Mouse (Mus musculus): ENCODE data around the gene Bglap. TPM values are rescaled to one million over a fixed set of nuclear protein-coding genes. Genes with fewer than 3 reads are reported as not detected.
"Not testable (repeated sequence)": the region's sequence is repeated elsewhere in the genome, so short reads cannot be mapped to it uniquely, and the experiment has no call there.

Bglap gene
- 1.6 TPM for polyA plus RNA-seq (2012; fragmentation: generic; extraction: Trizol)
- long read RNA-seq, experiment 1: 0 reads
- long read RNA-seq, experiment 2: 0 reads

GRCm38 (mm10) chr3:88384364-88384763, at the start of gene Bglap:
Bglap (minus strand) TSS chr3:88384464.
- TF ChIP-seq CTCF (IDR thresholded peaks at IDR 0.05; ENCODE audit: control insufficient read depth, insufficient read depth, insufficient read length): no peak
- TF ChIP-seq MAX (IDR thresholded peaks at IDR 0.05): no peak
- no peak for TF ChIP-seq USF1 (IDR thresholded peaks at IDR 0.05; ENCODE audit: low read depth)
- no peak for TF ChIP-seq FOSL1 (IDR thresholded peaks at IDR 0.05; ENCODE audit: insufficient read depth, low read length, poor library complexity, severe bottlenecking)
- TF ChIP-seq CEBPB (IDR thresholded peaks at IDR 0.05; ENCODE audit: low read depth): no peak
- TF ChIP-seq MYOG (IDR thresholded peaks at IDR 0.05; ENCODE audit: control insufficient read depth, extremely low read depth, insufficient read length): no peak
- no peak for TF ChIP-seq MYOD1 (IDR thresholded peaks at IDR 0.05; ENCODE audit: control insufficient read depth, insufficient read length, low read depth)
- no peaks in the 10 kb centered on the region for H3K79me3 ChIP-seq (ENCODE audit: low read depth)
- no peak within 1 kb of the TSS for H3ac ChIP-seq (ENCODE audit: control insufficient read depth, insufficient read length, low read depth)
- no peaks in the 10 kb centered on the region for H3K27me3 ChIP-seq (ENCODE audit: control insufficient read depth, insufficient read depth, insufficient read length)
- no peaks in the 10 kb centered on the region for H3K36me3 ChIP-seq (ENCODE audit: control insufficient read depth, insufficient read depth)
- no peak within 1 kb of the TSS for H3K4me3 ChIP-seq (ENCODE audit: insufficient read depth, poor library complexity, severe bottlenecking)
- H3K79me2 ChIP-seq (ENCODE audit: control insufficient read depth, insufficient read depth): no peaks in the 10 kb centered on the region

- Histone ChIP-seq H3K79me3 (ENCODE audit: low read depth) (peaks cover 12% of the 10 kb centered on the region), H3K79me2 (ENCODE audit: control insufficient read depth, insufficient read depth) (peaks cover 13% of the 10 kb centered on the region)
- not testable (repeated sequence) for H3K4me3 ChIP-seq (ENCODE audit: insufficient read depth, poor library complexity, severe bottlenecking); H3ac ChIP-seq (ENCODE audit: control insufficient read depth, insufficient read length, low read depth); H3K27me3 ChIP-seq (ENCODE audit: control insufficient read depth, insufficient read depth, insufficient read length); H3K36me3 ChIP-seq (ENCODE audit: control insufficient read depth, insufficient read depth)
Observed at GRCm38 (mm10) chr3:88428639-88429038, 44.4 kb upstream of the Bglap start.

GRCm38 (mm10) chr3:88427342-88427905, 43.2 kb upstream of the Bglap start:
- H3K79me2 ChIP-seq (ENCODE audit: control insufficient read depth, insufficient read depth): peaks cover 25% of the 10 kb centered on the region
- no peaks in the 10 kb centered on the region for H3K36me3 ChIP-seq (ENCODE audit: control insufficient read depth, insufficient read depth)
- no peak for TF ChIP-seq CEBPB (IDR thresholded peaks at IDR 0.05; ENCODE audit: low read depth)
- TF ChIP-seq USF1 (IDR thresholded peaks at IDR 0.05; ENCODE audit: low read depth): no peak
- no peak for TF ChIP-seq MAX (IDR thresholded peaks at IDR 0.05)
- TF ChIP-seq CTCF (IDR thresholded peaks at IDR 0.05; ENCODE audit: control insufficient read depth, insufficient read depth, insufficient read length): no peak
- TF ChIP-seq MYOG (IDR thresholded peaks at IDR 0.05; ENCODE audit: control insufficient read depth, extremely low read depth, insufficient read length): no peak
- TF ChIP-seq MYOD1 (IDR thresholded peaks at IDR 0.05; ENCODE audit: control insufficient read depth, insufficient read length, low read depth): no peak
- no peak for TF ChIP-seq FOSL1 (IDR thresholded peaks at IDR 0.05; ENCODE audit: insufficient read depth, low read length, poor library complexity, severe bottlenecking)
- H3K27me3 ChIP-seq (ENCODE audit: control insufficient read depth, insufficient read depth, insufficient read length): no peaks in the 10 kb centered on the region
- H3ac ChIP-seq (ENCODE audit: control insufficient read depth, insufficient read length, low read depth): no peak overlapping the region
- H3K79me3 ChIP-seq (ENCODE audit: low read depth): peaks cover 17% of the 10 kb centered on the region
- H3K4me3 ChIP-seq (ENCODE audit: insufficient read depth, poor library complexity, severe bottlenecking): no peak overlapping the region

GRCm38 (mm10) chr3:88425708-88426420, 41.6 kb upstream of the Bglap start:
- TF ChIP-seq MAX (IDR thresholded peaks at IDR 0.05): no peak
- no peak for TF ChIP-seq CTCF (IDR thresholded peaks at IDR 0.05; ENCODE audit: control insufficient read depth, insufficient read depth, insufficient read length)
- no peak for TF ChIP-seq USF1 (IDR thresholded peaks at IDR 0.05; ENCODE audit: low read depth)
- TF ChIP-seq MYOG (IDR thresholded peaks at IDR 0.05; ENCODE audit: control insufficient read depth, extremely low read depth, insufficient read length): no peak
- TF ChIP-seq CEBPB (IDR thresholded peaks at IDR 0.05; ENCODE audit: low read depth): no peak
- TF ChIP-seq MYOD1 (IDR thresholded peaks at IDR 0.05; ENCODE audit: control insufficient read depth, insufficient read length, low read depth): no peak
- TF ChIP-seq FOSL1 (IDR thresholded peaks at IDR 0.05; ENCODE audit: insufficient read depth, low read length, poor library complexity, severe bottlenecking): no peak
- no peak overlapping the region for H3K4me3 ChIP-seq (ENCODE audit: insufficient read depth, poor library complexity, severe bottlenecking)
- peaks cover 37% of the 10 kb centered on the region for H3K79me2 ChIP-seq (ENCODE audit: control insufficient read depth, insufficient read depth)
- peaks cover 2% of the 10 kb centered on the region for H3K36me3 ChIP-seq (ENCODE audit: control insufficient read depth, insufficient read depth)
- peaks cover 23% of the 10 kb centered on the region for H3K79me3 ChIP-seq (ENCODE audit: low read depth)
- H3ac ChIP-seq (ENCODE audit: control insufficient read depth, insufficient read length, low read depth): no peak overlapping the region
- no peaks in the 10 kb centered on the region for H3K27me3 ChIP-seq (ENCODE audit: control insufficient read depth, insufficient read depth, insufficient read length)

GRCm38 (mm10) chr3:88425330-88425689, 41.0 kb upstream of the Bglap start:
- H3K4me3 ChIP-seq (ENCODE audit: insufficient read depth, poor library complexity, severe bottlenecking): peak overlapping the region; percentile 7
- H3ac ChIP-seq (ENCODE audit: control insufficient read depth, insufficient read length, low read depth): no peak overlapping the region
- H3K36me3 ChIP-seq (ENCODE audit: control insufficient read depth, insufficient read depth): peaks cover 7% of the 10 kb centered on the region
- H3K27me3 ChIP-seq (ENCODE audit: control insufficient read depth, insufficient read depth, insufficient read length): no peaks in the 10 kb centered on the region
- H3K79me3 ChIP-seq (ENCODE audit: low read depth): peaks cover 23% of the 10 kb centered on the region
- H3K79me2 ChIP-seq (ENCODE audit: control insufficient read depth, insufficient read depth): peaks cover 37% of the 10 kb centered on the region
- TF ChIP-seq MYOG (IDR thresholded peaks at IDR 0.05; ENCODE audit: control insufficient read depth, extremely low read depth, insufficient read length): no peak
- TF ChIP-seq MAX (IDR thresholded peaks at IDR 0.05): no peak
- TF ChIP-seq USF1 (IDR thresholded peaks at IDR 0.05; ENCODE audit: low read depth): no peak
- no peak for TF ChIP-seq CEBPB (IDR thresholded peaks at IDR 0.05; ENCODE audit: low read depth)
- TF ChIP-seq FOSL1 (IDR thresholded peaks at IDR 0.05; ENCODE audit: insufficient read depth, low read length, poor library complexity, severe bottlenecking): no peak
- TF ChIP-seq CTCF (IDR thresholded peaks at IDR 0.05; ENCODE audit: control insufficient read depth, insufficient read depth, insufficient read length): no peak
- TF ChIP-seq MYOD1 (IDR thresholded peaks at IDR 0.05; ENCODE audit: control insufficient read depth, insufficient read length, low read depth): no peak

Data from C2C12 (cell line).